Mouse (Mus musculus) layer of hippocampus, adult 8-10 months (tissue): ENCODE data around the gene Zic1. TPM values are rescaled to one million over a fixed set of nuclear protein-coding genes. Genes with fewer than 3 reads are reported as not detected.

Experiments
- DNase-seq, 2 experiments: peaks; one replicate each; pipeline ENCODE4 v3.0.0; 2022; ENCODE audit warnings: low spot score in 2 of 2
- total RNA-seq, 4 experiments: library from RNA; stranded (reverse); gene quantifications; 2 replicates each; pipeline ENCODE4 v1.2.4; 2022

Gene Zic1
- total RNA-seq, 4 experiments from 2014 or later, result 9.9 to 13.1 (median 11.2) TPM

DNA sequence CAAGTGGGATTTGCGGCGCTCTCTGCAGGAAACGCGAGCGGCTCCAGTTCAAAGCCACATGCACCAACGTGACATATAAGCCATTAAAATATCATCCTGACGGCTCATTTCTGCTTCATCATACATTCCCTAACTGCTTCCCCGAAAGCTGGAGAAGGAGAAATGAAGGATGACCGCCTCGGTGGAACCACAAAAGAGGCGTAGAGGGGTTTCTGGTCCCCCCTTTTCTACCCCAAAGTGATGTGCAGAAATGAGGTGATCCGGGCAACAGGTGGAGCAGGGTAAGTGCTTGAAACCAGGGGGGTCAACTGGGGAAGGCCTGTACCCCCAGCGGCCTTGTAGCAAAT lies 3.3 kb upstream of the Zic1 start:
- DNase-seq, result no peak

DNA sequence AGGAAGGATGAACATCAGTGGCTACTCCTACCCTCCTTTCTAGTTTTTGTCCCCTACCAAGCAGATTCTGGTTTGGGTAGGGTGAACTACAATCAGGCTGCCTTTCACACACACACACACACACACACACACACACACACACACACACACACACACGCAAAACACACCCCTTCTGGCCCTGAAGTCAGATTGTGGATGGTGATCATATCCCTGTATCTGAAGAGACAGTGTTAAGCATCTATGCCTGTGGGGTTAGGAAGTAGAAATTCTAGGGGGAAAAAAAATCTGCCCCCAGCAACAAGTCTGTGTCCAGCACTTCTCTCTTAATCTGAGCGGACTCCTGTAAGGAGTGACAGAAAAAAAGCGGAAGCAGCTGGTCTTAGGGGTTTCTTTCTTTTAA lies 2.5 kb upstream of the Zic1 start:
- no peak for DNase-seq

DNA sequence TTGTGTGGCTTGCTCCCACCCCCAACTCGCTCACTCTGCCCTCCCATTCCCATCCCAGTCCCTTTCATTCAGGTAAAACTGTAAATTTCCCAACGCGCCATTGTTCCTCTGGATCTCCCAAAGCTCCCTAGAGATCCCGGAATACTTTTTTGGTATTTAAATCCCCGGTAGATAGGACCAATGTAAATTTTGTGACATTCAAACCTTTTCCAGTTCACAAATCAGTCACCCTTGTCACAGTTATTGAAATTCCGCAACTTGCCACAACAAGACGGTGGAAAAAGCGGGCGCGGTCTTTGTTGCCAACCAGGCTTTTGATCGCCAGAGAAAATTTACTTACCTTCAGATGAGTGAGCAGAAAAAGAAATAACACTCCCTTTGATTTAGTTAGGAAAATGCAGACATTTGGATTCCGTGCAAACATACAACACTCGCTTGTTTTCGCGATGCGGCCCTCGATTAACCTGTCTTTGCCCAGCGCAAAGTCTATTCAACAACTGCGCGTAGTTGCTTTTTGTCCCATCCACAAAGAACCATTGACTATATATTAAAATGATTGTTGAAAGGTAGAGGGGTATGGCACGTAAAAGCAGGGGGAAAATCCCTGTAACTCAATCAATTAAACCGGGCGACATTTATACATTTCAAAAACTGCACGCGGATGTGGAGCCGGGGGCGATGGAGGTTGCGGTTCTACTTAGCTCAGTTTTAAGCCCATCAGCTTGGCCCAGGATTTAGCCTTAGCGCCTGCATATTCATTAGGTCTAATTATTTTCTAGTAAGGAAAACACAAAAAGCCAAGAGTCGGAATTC lies 1.6 kb upstream of the Zic1 start:
- DNase-seq, result no peak

DNA sequence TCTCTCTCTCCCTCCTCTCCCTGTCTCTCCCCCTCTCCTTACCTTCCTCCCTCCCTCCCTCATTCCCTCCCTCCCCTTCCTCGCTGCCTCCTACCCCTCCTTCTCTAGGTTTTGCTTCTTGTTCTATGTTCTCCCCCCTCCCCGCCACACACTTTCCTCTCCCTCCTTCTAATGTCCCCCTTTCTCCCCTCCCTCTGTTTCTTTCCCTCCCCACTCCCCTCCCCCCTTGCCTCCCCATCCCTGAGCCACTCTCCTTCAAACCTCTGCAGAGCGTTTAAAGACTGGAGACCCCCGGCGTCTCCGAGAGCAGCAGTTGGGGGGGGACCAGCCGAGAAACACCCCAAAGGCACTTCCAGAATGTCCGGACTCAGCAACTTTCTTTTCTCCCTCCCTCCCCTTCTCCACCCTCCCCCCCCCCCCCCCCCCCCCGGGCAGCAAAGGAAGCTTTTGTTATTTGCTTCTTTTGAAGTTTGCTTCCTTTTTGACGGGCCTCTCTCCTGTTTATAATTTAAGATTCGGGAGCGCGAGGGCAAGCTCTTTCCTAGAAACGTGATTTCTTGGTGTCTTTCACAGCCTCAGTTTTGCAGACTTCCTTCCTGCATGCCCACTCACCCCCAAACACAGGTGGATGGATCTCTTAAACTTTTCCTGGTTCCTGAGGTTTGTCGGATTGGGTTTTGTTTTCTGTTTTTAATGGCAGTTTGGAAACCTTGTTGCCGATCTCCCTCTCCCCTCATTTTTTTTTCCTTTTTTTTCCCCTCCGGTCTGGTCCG lies 802 bp upstream of the Zic1 start:
- no peak for DNase-seq

DNA sequence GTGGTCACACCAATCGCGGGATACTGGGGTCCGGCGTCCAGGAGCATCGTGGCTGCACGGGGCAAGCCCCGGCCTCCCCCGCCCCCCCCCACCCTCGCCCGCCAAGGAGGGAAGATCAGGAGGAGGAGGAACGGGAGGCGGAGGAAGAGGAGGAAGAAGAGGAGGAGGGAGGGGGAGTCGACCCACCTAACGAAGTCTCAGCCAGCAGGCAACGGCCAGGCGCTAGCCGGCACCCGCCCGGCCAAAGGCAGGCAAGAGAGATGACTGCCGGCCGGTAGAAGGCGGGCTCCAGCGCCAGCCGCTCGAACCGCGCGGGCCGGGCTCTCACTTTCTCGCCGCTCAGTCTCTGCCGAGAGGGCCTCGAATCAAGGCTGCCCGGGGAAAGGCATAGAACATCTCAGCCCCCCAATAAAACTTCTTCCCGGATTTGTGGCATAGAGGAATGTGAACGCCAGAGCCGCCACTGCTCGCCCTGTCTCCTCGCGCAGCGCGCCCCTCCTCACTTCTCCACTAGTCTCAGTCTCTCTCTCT lies 574 bp downstream of the Zic1 start:
- DNase-seq, result no peak

DNA sequence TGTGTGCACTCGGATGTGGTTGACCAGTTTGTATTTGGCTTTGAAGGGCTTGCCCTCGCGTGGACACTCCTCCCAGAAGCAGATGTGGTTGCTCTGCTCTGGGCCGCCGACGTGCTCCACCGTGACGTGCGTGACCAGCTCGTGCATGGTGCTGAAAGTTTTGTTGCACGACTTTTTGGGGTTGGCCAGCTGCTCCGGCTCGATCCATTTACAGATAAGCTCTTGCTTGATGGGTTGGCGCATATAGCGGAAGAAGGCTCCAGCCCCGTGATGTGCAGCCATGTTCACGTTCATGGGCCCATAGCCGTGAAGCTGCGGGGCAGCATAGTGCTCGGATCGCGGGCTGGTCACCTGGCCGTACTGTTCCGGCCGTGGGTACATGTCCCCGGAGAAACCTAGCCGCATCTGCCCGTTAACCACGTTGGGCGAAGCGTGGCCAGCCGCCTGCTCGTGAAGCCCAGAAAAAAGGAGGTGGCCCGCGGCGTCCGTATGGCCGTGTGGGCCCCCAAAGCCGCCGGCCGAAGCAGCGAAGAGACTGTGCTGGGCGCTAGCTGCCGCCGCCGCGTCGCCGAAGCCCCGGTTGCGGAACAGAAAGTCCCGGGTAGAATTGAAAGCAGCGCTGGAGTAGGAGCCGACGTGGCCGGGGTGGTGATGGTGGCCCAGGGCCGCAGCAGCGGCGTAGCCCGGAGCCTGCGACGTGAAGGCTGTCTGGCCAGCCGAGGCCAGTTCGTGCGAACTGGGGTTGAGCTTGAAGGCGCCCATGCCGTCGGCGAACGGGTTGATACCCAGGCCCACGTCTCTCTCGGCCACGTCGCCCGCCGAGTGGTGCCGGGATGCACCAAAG lies 1.3 kb downstream of the Zic1 start:
- no peak for DNase-seq

DNA sequence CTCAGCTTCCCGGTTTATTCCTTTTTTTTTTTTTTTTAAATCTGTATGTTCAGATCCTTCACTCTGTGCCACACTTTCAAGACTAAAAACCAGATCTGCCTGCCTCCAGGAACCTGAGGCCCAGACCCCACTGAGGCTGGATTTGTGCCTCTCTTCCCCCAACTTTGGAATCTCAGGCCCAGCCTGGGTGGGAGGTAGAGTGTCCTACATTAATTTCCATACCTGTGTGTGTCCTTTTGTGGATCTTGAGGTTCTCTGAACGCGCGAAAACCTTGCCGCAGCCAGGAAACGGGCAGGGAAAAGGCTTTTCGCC lies 1.8 kb downstream of the Zic1 start:
- no peak for DNase-seq

DNA sequence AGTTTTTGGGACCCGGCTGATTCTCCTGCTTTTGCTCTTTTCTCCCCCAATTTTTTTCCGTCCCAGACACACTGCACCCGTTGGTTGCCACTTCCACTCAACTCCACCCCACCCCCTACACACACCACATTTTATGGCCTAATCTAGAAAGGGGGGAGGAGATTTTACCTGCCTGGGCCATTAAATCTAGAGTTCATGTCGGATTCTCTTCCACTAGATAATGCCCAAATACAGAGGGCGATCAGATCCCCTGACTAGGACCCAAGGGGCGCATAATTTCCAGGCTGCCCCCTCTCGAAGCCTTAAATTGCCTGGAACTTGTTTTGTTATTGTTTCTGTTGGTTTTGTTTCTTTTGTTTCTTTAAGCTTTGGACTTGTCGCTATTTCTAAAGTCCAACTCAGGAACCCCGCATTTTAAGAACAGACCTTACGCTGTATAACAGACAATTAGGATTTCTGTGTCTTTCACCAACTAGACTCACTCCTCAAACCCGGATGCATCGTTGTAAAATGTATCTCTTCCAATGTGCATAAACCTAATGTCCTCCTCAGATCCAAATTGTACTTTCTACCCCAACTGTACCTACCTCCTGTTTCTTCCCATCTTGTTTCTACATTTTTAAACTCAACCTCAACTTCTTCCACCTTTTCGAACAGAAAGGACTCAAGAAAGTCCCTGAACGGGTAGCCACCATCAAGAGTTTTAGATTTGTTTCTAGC lies 2.4 kb downstream of the Zic1 start:
- no peak for DNase-seq

DNA sequence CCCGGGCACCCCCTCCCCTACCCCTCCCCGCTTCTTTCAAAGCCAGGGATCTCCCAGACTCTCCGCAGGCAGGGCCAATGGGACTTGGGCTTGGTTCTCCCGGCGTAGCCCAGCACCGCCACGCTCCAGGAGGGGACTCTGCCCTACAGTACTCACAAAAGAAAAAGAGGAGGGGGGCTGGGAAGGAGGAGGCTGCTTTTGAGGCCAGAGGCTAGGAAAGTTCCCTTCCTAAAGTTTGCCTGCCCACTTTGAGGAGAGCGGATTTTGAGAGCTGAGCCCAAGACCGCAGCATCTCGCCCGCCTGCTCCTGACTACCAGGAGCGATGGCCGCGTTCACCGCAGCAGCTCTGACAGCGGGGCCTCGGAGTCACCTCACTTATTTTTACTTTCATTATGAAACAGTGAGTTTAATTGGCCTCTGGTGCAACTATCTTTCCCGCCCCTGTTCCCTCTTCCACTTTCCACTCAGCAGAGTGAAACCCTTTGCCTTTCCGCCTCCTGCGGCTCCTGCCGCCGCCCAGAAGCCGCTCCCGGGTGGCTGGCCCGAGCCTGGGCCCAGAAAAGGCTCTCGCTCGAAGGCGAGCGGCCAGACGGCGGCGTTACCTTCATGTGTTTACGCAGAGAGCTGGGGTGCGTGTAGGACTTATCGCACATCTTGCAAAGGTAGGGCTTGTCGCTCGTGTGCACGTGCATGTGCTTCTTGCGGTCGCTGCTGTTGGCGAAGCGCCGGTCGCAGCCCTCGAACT lies 3.6 kb downstream of the Zic1 start, which contains the start of gene Zic4:
Gene Zic4, plus strand, starts transcription at position 558 of the 746 bp plus-strand sequence.
- no peak for DNase-seq

DNA sequence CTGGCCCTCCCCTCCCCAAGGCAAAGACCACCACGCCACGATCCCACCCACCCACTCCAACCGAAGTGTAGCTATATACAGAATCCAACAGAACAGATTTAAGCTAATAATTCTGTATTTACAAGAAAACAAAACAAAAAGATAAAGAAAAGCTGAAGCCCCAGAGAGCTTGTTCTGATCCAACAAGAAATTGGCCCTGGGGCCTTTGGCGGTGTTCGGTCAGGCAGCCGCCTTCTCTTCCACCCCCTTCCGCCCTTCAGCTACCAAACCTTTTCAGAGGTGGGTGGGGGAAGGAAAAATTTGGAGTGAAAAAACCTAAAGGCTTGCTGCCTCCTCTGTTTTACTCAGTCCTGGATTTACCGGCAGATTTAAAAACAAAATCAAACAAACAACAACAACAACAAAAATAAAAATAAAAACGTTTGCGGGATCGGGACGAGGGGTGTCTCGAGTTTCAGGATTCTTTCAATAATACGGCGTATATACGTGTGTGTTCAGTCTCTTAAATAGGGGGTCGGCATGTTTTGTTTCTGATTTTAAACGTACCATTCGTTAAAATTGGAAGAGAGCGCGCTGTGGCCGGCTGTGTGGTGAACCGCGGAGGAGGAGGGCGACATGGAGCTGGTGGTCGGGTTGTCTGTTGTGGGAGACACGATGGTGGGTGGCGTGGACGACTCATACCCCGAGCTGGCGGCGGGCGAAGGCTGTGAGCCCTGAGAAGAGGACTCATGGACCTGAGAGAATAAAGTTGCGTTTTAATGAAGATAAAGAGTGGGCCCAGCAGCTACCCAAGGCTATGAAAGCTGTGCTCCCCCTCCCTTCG lies 4.4 kb downstream of the Zic1 start:
- DNase-seq, result no peak

DNA sequence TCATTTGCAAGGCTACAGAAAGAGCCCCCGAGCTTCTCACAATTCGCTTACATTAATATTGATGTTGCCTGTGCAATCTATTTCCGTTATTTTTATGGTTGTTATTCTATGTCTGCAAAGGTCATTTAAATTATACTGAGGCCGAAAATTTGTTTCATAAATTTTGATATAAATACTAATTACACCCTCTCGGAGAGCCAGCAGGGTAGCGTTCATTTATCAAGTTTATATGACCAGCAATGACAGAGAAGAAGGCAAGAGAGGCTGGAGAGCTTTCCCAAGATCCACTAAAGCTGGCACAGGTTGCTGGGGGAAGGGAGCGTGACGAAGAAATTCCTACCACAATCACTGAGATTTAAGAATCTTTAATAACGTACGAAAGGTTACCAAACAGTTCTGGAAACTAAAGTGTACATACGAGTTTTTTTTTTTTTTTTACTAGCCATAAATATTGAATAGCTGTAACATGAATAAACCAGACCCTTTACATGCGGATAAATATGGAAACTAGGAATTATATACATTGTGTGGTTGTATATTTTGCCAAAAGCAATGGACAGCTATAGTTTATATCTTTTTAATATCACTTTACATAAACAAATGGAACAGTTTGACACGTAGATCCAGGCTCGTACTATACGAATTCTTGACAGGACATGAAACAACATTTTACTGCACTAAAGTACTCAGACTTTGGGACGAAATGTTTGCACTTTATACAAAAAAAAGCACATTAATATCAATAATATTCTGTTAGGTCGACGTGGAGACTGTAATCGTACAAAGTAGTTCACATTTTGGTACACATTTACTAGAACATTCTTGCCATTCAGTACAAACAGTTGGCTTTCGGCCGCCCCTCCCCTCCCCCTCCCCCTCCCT lies 5.2 kb downstream of the Zic1 start:
- no peak for DNase-seq

DNA sequence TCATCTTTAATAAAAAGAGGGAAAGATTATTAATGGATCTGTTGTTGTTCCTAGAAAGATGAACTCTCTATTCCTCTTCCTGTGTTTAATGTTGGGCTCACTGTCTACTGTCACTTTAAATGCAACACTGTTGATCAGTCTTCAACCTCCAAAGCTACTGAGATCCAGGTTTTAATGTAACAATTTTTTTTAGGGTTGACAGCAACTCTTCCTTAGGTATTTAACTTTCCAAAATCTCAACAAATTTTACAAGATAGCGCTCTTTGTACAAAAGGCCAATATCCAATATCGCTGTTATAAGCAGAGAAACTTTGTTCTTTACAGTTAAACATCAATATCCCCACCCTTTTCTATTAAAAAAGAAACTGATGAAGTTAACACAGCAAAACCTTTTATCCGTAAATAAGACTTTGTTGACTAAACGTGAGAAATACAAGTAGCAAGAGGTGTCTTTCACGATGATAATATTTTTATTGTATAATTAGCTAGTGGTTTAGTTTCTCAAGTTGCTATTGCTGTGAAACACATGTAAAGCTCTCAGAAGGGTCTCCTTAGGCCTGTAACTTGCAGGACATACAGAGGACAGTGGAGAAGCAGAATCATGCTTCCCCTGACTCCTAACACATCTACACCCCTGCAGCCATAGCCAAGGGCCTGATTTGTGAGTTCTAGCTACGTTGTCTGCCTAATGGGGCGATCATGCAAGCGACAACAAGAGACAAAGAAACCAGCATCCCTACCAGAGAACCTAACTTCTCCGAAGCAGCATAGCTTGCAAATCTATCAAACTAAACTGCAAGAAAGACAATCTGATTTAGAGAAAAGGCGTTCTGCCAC lies 6.5 kb downstream of the Zic1 start:
- no peak for DNase-seq

DNA sequence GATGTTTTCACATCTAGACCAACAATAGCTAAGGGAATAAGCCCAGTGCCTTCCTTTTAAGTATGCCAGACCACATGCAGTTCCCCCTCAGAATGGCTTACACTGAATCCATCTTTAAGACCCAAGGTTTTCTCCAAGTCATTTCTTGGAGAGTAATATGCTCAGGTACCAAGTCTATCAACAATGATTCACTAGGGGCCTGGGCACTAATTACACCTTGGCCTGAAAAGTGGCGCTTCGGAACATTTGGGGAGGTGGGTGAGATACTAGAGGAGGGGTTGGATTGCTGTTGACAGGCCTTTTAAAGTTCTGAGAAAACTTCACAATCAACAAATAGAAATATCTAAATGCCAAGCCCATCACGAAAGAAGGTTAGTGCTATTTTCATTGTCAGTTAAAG lies 8.3 kb downstream of the Zic1 start:
- DNase-seq, result no peak

DNA sequence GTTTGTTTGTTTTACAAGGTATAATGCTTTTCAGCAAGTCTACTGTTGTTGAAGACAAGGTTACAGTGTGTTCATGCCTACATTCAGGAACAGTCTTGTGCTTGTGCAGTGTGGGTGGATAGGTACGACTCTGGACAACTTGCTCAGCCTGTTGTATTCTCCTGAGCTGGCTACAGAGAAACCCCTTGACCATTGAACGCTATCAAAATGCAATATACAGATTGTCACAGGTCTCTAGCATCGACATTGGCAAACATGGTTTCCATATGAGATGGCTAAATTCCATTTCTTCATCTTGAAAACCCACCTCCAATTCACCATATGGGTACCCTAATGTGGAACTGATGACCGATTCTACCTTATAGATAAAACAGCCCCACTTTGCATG lies 9.3 kb downstream of the Zic1 start:
- DNase-seq, result no peak

DNA sequence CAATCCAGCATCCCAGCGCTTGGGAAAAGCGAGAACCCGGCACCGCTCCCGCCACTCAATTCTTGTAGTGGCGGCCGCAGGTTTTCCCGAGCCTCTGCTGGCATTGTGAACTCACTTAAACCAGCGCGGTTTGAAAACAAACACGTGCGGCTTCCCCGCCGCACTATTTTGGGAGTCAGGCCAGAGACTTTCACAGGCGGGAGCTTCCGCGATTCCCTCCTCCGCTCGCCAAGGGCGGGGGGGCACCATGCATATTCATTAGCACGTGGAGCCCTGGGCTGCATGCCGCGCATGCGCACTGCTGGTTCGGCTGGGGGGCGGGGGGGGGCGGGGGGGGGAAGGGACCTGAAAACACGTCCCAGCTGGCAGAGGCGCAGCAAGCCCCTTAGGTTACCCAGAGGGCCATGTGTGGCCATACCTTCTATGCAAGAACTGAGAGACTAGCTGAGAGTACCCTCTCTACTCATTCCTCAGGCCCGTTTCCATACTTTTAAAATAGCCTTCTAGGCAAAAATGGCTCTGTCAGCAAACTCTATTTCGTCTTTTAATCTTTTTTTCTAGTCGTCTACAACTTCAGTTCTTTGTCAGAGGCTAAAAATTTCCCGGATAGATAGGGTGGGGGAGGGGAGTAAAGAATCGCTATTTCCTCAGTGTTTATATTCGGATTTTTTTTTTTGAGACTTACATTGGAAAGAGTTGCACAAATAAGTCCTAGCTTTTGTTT lies 9.8 kb downstream of the Zic1 start:
- no peak for DNase-seq

DNA sequence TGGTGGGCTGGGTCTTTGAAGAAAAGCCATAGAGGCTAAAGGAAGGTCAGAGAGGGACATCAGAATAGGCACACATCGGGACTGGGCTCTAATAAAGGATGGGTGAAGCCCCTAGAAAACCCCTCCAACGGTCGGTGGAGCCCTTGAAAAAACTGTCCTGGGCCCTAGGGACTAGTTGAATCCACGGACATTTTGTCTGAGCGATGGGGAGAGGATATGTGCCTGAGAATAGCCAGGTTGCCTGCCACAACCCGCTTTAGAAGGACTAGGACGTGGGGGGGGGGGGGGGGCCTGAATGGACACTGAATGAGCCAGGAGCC lies 10.4 kb downstream of the Zic1 start:
- DNase-seq, result no peak
